Mouse (Mus musculus) gonadal fat pad, adult 2 months (tissue): ENCODE results near the gene Prdm1. TPM values are rescaled to one million over a fixed set of nuclear protein-coding genes. Genes with fewer than 3 reads are reported as not detected.

Experiments used
- DNase-seq: peaks from one replicate; pipeline ENCODE4 v3.0.0-alpha.2; 2012; ENCODE audit warnings: low read depth
- polyA plus RNA-seq: library from polyadenylated mRNA; depleted of rRNA; stranded (reverse); fragments of >200 nt; gene quantifications from 2 replicates; pipeline ENCODE4 v1.2.3, GENCODE M21; 2012

Gene Prdm1
- polyA plus RNA-seq, 1 experiment = 2.2 TPM

- no peak for DNase-seq
Measured at GRCm38 (mm10) chr10:44456757-44457595, 71.3 kb downstream of the Prdm1 start.

GRCm38 (mm10) chr10:44454753-44455152 is 73.5 kb downstream of the Prdm1 start:
- DNase-seq = no peak

- no peak for DNase-seq
Measured at GRCm38 (mm10) chr10:44454111-44454510, 74.2 kb downstream of the Prdm1 start.

DNA sequence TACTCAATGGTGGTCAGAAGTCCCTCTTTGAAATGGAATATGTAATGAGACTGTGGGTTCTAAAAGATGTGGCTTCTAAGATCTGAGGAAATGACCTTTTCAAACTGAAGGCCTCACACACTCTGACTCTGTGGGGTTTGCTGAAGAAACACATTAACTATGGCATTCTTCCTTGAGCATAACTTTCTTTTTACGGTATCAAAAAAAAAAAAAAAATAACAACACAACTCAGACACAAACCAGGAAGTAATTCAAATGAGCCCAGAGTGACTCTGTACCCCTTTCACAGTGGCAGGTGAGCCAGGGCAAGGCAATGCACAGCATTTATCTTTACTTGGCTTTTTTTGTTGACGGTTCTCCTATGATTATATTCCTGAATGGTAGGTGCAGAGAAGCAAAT is 77.5 kb downstream of the Prdm1 start:
- no peak for DNase-seq

DNA sequence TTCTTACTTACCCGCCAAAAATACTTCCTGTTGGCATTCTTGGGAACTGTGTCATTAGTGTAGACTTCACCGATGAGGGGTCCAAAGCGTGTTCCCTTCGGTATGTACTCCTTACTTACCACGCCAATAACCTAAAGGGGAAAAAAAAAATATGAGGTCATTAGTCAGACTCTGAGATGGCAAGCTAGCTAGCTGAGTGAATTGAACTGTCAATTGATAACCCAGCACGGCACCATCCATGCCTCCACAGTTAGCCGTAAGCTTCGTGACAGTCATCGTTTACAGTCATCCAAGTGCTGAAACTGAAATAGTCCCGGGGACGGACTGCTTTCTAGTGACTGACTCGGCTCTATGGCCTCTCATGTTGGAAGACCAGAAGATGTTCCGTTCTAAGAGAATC is 78.2 kb downstream of the Prdm1 start:
- DNase-seq = no peak

DNA sequence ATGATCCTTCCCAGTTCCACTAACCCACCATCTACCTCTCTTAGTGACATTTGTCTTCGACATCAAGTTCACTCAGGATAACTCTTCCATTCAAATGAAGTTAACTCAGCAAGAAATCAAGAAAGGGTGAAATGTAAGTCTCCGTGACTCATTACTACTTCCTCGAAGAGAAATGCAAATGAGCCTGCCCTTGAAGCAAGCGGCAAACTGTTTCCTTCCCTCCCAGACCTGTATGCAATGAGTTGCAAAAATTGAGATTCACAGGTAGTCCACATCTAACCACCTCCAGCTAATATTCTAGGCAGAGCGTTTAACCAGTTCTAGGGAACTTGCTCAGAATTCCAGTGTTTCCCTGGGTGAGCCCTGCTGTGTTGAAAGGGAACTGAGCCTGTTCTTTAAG is 78.6 kb downstream of the Prdm1 start:
- DNase-seq = no peak

GRCm38 (mm10) chr10:44448165-44448564 is 80.1 kb downstream of the Prdm1 start:
- no peak for DNase-seq

DNA sequence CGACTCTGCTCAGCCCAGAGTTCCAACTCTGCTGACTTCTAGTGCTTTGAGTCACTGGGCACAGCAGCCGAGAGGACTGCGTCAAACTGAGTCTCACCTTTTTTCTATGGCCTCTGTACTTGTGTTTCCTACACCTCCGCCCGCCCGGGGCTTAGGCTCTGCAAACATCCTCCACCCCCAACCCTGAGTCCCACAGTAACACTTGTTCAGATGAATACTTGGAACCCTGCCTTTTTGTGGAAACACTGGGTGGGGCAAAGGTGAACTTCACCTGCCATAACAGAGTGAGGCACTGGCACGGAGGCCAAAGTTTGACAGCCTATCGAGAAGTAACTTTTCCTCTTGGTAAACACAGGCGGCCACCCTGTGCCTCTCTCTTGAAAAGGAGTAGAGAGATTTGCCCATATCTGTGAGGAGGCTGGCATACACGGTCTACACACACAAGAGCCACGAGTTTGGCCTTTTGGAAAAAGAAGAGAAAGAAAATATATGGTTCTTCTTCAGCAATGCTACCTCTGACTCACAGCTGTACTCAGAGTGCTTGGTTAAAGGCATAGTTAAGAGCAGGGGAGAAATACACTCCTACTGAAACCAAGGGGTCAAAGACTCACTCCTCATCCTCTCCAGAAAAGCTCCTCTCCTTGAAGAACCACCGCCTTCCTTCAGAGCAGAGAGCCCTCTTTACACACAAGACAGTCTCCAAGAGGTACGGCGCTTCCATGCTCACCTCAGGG is 80.7 kb downstream of the Prdm1 start:
- no peak for DNase-seq

- DNase-seq = no peak
Measured at GRCm38 (mm10) chr10:44447001-44447400, 81.3 kb downstream of the Prdm1 start.

DNA sequence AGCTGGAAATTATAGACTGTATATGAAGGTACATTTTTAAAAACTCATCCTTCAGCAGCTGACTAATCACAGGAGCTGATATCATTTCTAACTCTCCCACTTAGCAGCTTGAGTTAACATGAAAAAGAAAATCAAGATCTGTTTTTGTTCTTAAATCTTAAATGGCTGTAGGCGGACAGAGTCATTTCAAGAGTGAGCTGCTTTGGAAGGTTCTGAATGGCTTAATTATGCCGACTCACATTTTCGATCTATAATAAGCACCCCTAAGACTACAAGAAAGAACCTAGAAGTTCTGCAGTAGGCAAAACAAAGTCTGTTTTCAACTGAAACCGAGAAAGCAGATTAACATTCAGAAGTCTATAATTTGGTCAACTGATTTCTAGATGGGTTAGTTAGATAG is 83.9 kb downstream of the Prdm1 start:
- no peak for DNase-seq

GRCm38 (mm10) chr10:44443696-44444095 is 84.6 kb downstream of the Prdm1 start:
- DNase-seq = no peak

DNA sequence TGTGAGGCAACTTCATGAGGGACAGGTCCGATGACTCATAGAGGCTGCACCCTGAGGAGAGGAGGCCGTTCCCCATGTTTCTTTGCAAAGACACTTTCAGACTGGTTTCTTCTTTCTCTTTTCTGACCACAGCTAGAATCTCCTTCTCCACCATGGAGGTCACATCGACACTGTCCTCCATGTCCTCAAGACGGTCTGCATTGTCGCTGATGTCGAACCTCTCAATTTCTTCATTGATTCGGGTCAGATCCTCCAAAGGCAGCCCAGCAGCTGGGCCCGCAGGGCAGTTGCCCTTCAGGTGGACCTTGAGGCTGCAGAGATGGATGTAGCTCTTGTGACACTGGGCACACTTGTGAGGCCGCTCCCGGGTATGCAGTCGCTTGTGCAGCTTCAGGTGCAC is 88.6 kb downstream of the Prdm1 start:
- no peak for DNase-seq

DNA sequence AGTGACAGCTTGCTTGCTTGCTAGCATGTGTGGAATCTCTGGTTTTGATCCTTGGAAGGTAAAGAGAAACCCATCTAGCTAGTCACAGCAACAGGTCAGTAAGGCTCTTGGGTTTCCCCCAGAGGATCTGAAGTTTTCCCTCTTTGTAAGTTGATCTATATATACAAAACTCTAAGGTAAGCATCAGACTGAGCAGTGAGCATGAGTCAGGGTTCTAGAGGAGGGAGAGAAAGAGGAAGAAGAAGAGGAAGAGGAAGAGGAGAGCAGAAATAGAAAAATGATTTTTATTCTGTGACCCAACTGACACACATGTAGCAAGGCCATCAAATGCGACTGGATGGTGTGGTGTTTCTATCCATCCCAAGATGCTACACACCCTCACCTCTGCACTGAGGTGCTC is 90.7 kb downstream of the Prdm1 start:
- no peak for DNase-seq

GRCm38 (mm10) chr10:44435956-44436355 is 92.3 kb downstream of the Prdm1 start:
- no peak for DNase-seq

DNA sequence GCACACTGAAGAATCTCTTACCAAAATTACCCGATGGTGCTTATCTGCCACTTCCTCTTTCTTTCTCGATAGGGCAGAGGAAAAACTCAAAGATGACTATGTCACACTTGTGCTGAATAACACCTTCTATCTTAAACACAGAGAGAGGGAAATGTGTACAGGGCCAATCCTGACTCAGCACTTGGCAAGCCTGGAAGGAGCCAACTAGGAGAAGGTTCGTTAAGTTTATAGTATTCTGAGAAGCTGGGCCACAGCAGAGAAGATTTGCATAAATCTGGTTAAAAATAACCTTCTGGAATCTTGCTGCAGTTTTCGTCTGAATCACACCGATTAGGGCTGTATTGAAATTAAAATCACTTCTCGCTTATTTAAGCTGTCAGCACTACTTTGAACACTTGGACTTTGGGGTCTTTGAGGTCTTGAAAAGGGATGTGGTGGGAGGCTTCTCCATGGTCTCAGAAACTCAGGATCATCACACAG is 93.6 kb downstream of the Prdm1 start:
- no peak for DNase-seq

- no peak for DNase-seq
Measured at GRCm38 (mm10) chr10:44432235-44432634, 96.1 kb downstream of the Prdm1 start.

GRCm38 (mm10) chr10:44431689-44432088 is 96.6 kb downstream of the Prdm1 start:
- no peak for DNase-seq

DNA sequence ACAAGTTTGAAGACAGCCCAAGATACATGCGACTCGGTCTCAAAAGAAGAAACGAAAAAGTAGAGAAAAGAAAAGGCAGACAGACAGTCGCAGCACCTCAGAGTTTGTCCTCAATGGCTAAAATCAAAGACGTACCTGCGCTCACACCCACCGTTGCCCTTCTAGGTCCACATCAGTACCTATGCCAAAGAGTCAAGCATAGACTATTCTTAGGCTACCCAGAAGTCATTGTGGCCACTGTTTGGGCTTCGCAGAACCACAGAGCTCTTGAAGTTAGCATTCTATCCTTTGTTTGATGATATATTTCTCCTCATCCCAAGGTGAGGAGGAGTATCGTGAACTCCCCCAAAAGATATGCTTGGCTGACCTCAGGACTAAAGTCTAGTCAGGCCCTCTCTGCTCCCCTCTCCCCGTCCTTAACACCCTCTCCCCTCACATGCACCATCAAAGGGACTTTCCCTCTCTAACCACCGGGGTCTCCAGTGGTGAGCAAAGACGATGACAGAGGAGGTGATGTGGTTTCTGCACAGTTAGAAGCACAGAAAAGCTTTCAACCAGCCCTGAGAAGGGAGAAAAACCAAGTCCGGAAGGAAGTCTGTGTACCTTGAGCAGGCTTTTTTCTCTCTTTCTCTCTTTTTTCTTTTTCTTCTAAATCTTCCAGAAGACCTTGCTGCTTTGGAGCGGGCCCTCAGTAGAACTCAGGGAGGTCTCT is 99.0 kb downstream of the Prdm1 start:
- DNase-seq = no peak

- DNase-seq = no peak
Measured at GRCm38 (mm10) chr10:44427891-44428361, 100.4 kb downstream of the Prdm1 start.

DNA sequence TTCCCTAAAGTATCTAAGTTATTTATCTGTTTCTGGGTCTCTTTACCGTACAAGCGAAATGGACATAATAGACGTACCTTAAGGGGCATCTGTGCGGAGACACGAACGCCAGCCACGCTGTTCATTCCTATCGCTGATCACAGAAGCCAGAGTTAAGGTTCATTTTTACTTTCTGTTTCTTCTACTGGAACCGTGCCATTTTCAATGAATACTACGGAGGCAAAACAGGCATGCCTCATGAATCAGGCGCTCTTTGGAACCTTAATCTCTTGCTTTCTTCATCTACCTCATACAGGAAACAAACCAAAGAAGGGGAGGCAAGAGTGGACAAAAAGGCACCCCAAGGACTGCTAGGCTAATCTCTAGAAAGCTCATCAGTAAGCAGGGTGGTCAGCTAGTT is 100.9 kb downstream of the Prdm1 start:
- no peak for DNase-seq

GRCm38 (mm10) chr10:44425013-44425412 is 103.3 kb downstream of the Prdm1 start:
- no peak for DNase-seq

- DNase-seq = no peak
Measured at GRCm38 (mm10) chr10:44421896-44422295, 106.4 kb downstream of the Prdm1 start.
